Mouse (Mus musculus) MEL (cell line): ENCODE results near the gene Bbs9. TPM values are rescaled to one million over a fixed set of nuclear protein-coding genes. Genes with fewer than 3 reads are reported as not detected.

ENCODE experiments used
- DNase-seq: peaks from one replicate; pipeline ENCODE4 v3.0.0; 2011; ENCODE audit warnings: low read depth, low spot score
- H3K27ac ChIP-seq: 2 replicates; pipeline ENCODE4 v1.5.1; 2012; ENCODE audit warnings: low read depth, mild to moderate bottlenecking, control low read depth, low read length, moderate library complexity; ENCODE audit not compliant: control insufficient read depth
- H3K27me3 ChIP-seq, 2 experiments: fragments of 150-350 bp in 1 of 2; sonication (generic) in 1 of 2; 2 replicates each; pipeline ENCODE4 v1.6.1; 2012; ENCODE audit warnings: low read length in 2 of 2, mild to moderate bottlenecking in 2 of 2, improper control_type of control experiment in 1 of 2, moderate library complexity in 1 of 2; ENCODE audit not compliant: insufficient read depth in 2 of 2, control insufficient read depth in 1 of 2
- H3K36me3 ChIP-seq, 2 experiments: 2 replicates each; pipeline ENCODE4 v1.6.1; 2012 to 2014; ENCODE audit warnings: low read length in 2 of 2, improper control_type of control experiment in 1 of 2, inconsistent platforms in 1 of 2, mild to moderate bottlenecking in 1 of 2; ENCODE audit not compliant: insufficient read depth in 2 of 2, control insufficient read depth in 1 of 2
- H3K4me1 ChIP-seq, 2 experiments: fragments of 150-350 bp in 1 of 2; sonication (generic) in 1 of 2; 2 replicates each; pipeline ENCODE4 v1.6.1; 2012; ENCODE audit warnings: low read length in 2 of 2, improper control_type of control experiment in 1 of 2, mild to moderate bottlenecking in 1 of 2; ENCODE audit not compliant: insufficient read depth in 2 of 2, control insufficient read depth in 1 of 2
- H3K4me3 ChIP-seq, 2 experiments: fragments of 150-350 bp in 1 of 2; sonication (generic) in 1 of 2; 2 replicates each; pipeline ENCODE4 v1.5.1; 2012; ENCODE audit warnings: low read depth in 2 of 2, low read length in 2 of 2, mild to moderate bottlenecking in 2 of 2, moderate library complexity in 2 of 2, control low read depth in 1 of 2, improper control_type of control experiment in 1 of 2; ENCODE audit not compliant: control insufficient read depth in 1 of 2, insufficient read depth in 1 of 2
- H3K79me2 ChIP-seq: 2 replicates; pipeline ENCODE4 v1.6.1; 2012; ENCODE audit warnings: mild to moderate bottlenecking, low read length, moderate library complexity; ENCODE audit not compliant: control insufficient read depth, poor library complexity, insufficient read depth
- H3K9ac ChIP-seq: 2 replicates; pipeline ENCODE4 v1.6.1; 2012; ENCODE audit warnings: low read depth, mild to moderate bottlenecking, control low read depth, low read length, moderate library complexity; ENCODE audit not compliant: control insufficient read depth, poor library complexity, severe bottlenecking
- H3K9me3 ChIP-seq: fragments of 150-350 bp; sonication (generic); replicated peaks from 2 replicates; pipeline ENCODE4 v1.6.1; 2012; ENCODE audit warnings: mild to moderate bottlenecking, low read length, improper control_type of control experiment, moderate library complexity; ENCODE audit not compliant: insufficient read depth
- CTCF ChIP-seq, 3 experiments: IDR thresholded peaks in 2 of 3; conservative IDR thresholded peaks in 1 of 3; 2 replicates each; pipeline ENCODE4 v1.5.1; 2011 to 2012; ENCODE audit warnings: low read length in 3 of 3, low read depth in 2 of 3, mild to moderate bottlenecking in 2 of 3, improper control_type of control experiment in 1 of 3, inconsistent platforms in 1 of 3, mixed read lengths in 1 of 3, moderate library complexity in 1 of 3; ENCODE audit not compliant: control insufficient read depth in 1 of 3, insufficient read depth in 1 of 3, poor library complexity in 1 of 3, severe bottlenecking in 1 of 3
- E2F4 ChIP-seq: IDR thresholded peaks from 2 replicates; pipeline ENCODE4 v1.6.1; 2011; ENCODE audit warnings: low read depth, low read length, improper control_type of control experiment, borderline replicate concordance
- EP300 ChIP-seq, 2 experiments: IDR thresholded peaks; 2 replicates each; pipeline ENCODE4 v1.6.1; 2011; ENCODE audit warnings: improper control_type of control experiment in 2 of 2, low read length in 2 of 2, low read depth in 1 of 2, mild to moderate bottlenecking in 1 of 2
- ETS1 ChIP-seq: IDR thresholded peaks from 2 replicates; pipeline ENCODE4 v1.6.1; 2012; ENCODE audit warnings: low read depth, mild to moderate bottlenecking, inconsistent platforms, low read length, improper control_type of control experiment, moderate library complexity
- KAT2A ChIP-seq: conservative IDR thresholded peaks from 2 replicates; pipeline ENCODE4 v1.6.1; 2012; ENCODE audit warnings: low read depth, low read length, improper control_type of control experiment, inconsistent platforms
- MAX ChIP-seq: IDR thresholded peaks from 2 replicates; pipeline ENCODE4 v1.6.1; 2011; ENCODE audit warnings: low read length, improper control_type of control experiment
- MAZ ChIP-seq: IDR thresholded peaks from 2 replicates; pipeline ENCODE4 v1.6.1; 2012; ENCODE audit warnings: low read depth, mild to moderate bottlenecking, inconsistent platforms, low read length, improper control_type of control experiment
- MYC ChIP-seq: IDR thresholded peaks from 2 replicates; pipeline ENCODE4 v1.6.1; 2011; ENCODE audit warnings: low read depth, mild to moderate bottlenecking, low read length, improper control_type of control experiment, moderate library complexity
- NELFE ChIP-seq: IDR thresholded peaks from 2 replicates; pipeline ENCODE4 v1.6.1; 2011; ENCODE audit warnings: low read depth, low read length, improper control_type of control experiment
- RAD21 ChIP-seq: IDR thresholded peaks from 2 replicates; pipeline ENCODE4 v1.6.1; 2011; ENCODE audit warnings: mild to moderate bottlenecking, low read depth, low read length, improper control_type of control experiment
- SMC3 ChIP-seq: IDR thresholded peaks from 2 replicates; pipeline ENCODE4 v1.6.1; 2011; ENCODE audit warnings: low read depth, low read length, improper control_type of control experiment
- TAL1 ChIP-seq: IDR thresholded peaks from 2 replicates; pipeline ENCODE4 v1.6.1; 2012; ENCODE audit warnings: mild to moderate bottlenecking, inconsistent platforms, low read length, moderate library complexity, mixed read lengths
- ZC3H11A ChIP-seq: IDR thresholded peaks from 2 replicates; pipeline ENCODE4 v1.6.1; 2012; ENCODE audit warnings: low read depth, mild to moderate bottlenecking, inconsistent platforms, low read length, improper control_type of control experiment
- ZNF384 ChIP-seq: IDR thresholded peaks from 2 replicates; pipeline ENCODE4 v1.6.1; 2012; ENCODE audit warnings: low read depth, mild to moderate bottlenecking, inconsistent platforms, low read length, improper control_type of control experiment
- polyA plus RNA-seq, 2 experiments: library from polyadenylated mRNA; stranded (reverse) in 1 of 2; unstranded in 1 of 2; fragments of >175 nt in 1 of 2; fragments of >200 nt in 1 of 2; gene quantifications; 2 replicates each; pipeline versions ENCODE4 v1.2.1 to v1.2.4; 2012; ENCODE audit warnings: low replicate concordance in 2 of 2, low read depth in 1 of 2; ENCODE audit not compliant: insufficient read length in 2 of 2, insufficient read depth in 1 of 2, missing spikeins in 1 of 2
- total RNA-seq: library from RNA; depleted of rRNA; stranded (reverse); fragments of 300-350 nt; gene quantifications from 2 replicates; pipeline ENCODE4 v1.2.3, GENCODE M21; 2012

The Bbs9 gene
- total and polyA plus RNA-seq, 3 experiments, result 18.5 to 19.5 TPM; not detected in 1

DNA sequence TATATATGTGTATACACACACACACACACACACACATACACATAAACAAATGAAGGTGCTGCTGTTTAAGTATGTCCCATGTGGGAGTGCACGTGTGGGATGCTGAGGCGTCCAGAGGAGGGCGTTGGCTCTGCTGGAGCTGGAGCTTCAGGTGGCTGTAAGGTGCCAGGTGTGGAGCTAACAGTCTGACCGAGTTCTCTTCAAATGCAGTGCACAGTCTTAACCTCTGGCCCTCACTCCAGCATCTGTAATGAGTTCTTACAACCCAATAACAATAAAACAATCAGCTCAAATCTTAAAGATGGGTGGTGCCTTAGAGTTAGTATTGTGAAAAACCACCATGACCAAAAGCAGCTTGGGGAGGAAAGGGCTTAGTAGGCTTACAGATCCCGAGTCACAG, 56.6 kb downstream of the Bbs9 start:
- no peaks in the 10 kb centered on the region for H3K79me2 ChIP-seq
- TF ChIP-seq KAT2A (no peak), TAL1 (no peak), E2F4 (no peak), MYC (no peak), MAZ (no peak), EP300 (IDR thresholded peaks at IDR 0.05; ENCODE audit: low read depth in 1 of 2, low read length in 2 of 2) (no peak)
- H3K27ac ChIP-seq, result no peak overlapping the region
- H3K9me3 ChIP-seq, result no peaks in the 10 kb centered on the region
- no peak overlapping the region for H3K4me3 ChIP-seq
- no peak for DNase-seq
- H3K36me3 ChIP-seq, result peaks cover 0 to 17% of the 10 kb centered on the region in 2 experiments; a peak in 2 of 4 replicates
- no peak overlapping the region for H3K9ac ChIP-seq
- peaks cover 8 to 11% of the 10 kb centered on the region in 2 experiments for H3K4me1 ChIP-seq
- no peaks in the 10 kb centered on the region for H3K27me3 ChIP-seq

DNA sequence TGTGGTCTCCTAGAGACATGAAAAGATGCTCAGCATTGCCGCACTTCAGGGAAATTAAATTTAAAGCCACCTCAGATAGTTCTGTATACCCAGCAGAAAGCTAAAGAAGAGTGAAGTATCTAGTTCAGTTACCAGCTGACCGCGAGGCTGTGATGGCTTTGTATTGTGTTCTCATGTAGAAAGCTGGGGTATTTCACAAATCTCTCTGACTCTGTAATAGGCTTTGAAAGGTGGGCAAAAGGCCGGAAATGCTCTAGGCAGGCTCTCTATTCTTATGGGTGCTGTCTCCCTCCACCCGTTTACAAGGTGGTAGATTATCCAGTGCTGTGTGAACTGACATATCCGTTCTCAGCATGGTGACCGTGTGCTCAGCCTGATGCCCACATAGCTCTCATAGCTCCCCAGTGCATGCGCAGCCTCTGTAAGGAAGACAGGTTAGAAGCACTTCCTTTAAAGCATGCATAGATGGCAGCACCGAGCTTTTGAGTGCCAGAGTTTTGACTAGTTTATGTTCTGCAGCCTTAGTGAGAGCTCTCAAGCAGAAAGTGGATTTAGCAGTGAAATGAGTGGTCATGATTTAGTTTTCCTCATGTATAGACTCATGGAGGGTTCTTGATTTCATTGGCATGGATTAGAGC, 57.4 kb downstream of the Bbs9 start:
- Histone ChIP-seq H3K79me2 (no peaks in the 10 kb centered on the region), H3K4me3 (no peak overlapping the region), H3K9me3 (no peaks in the 10 kb centered on the region), H3K27ac (no peak overlapping the region), H3K9ac (no peak overlapping the region), H3K4me1 (peaks cover 8 to 11% of the 10 kb centered on the region in 2 experiments), H3K36me3 (peaks cover 0 to 17% of the 10 kb centered on the region in 2 experiments; a peak in 2 of 4 replicates), H3K27me3 (no peaks in the 10 kb centered on the region)
- peak; percentile 91 for DNase-seq
- TF ChIP-seq MAX, result peak; percentile 37; the same call in 1 of the 2 replicates
- TF ChIP-seq MYC, result no peak; the same call in 1 of the 2 replicates
- TF ChIP-seq NELFE, result 0 out of 2 replicates have a peak, but pooled peaks have one; percentile 27
- TF ChIP-seq SMC3, result peak; percentile 58
- TF ChIP-seq CTCF (IDR thresholded peaks at IDR 0.05 in 2 of 3, conservative IDR thresholded peaks at IDR 0.05 in 1 of 3; ENCODE audit: control insufficient read depth in 1 of 3, insufficient read depth in 1 of 3, low read depth in 2 of 3, low read length in 3 of 3, poor library complexity in 1 of 3, severe bottlenecking in 1 of 3), result peak; percentile 61 to 93 (median 82)
- TF ChIP-seq ETS1, result no peak
- peak; percentile 76 for TF ChIP-seq RAD21
- no peak for TF ChIP-seq ZNF384
- TF ChIP-seq ZC3H11A, result peak; percentile 4; the same call in 1 of the 2 replicates
